Mouse (Mus musculus): Measurements from ENCODE around the gene Dkk3. TPM values are rescaled to one million over a fixed set of nuclear protein-coding genes. Genes with fewer than 3 reads are reported as not detected.
"Not testable (repeated sequence)": the region's sequence is repeated elsewhere in the genome, so short reads cannot be mapped to it uniquely, and the experiment has no call there.

Gene Dkk3
- polyA plus RNA-seq, 1 experiment from 2014 or later = 30.2 TPM

DNA sequence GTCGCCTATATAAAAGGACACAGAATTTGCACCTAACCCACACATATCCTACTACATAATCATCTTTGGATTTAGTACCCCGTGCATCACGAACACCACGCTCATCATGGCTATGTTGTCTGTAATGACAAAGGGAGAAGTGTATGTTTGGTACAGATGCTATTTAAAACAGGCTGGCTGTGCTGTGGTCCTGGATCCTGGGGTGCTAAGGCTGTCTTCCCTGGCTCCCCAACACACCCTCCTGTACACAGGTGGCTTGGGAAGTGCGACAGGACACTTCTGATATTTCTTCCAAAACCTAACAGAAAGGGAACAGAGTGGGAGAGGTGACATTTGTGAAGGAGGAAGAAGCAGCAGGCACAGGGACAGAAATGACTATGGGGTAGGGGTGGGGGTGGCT lies 35.2 kb downstream of the Dkk3 start:
- Histone ChIP-seq H3K9ac (no peak overlapping the region), H3K9me3 (replicated peaks) (no peaks in the 10 kb centered on the region), H3K36me3 (no peaks in the 10 kb centered on the region), H3K4me3 (no peak overlapping the region), H3K4me1 (peaks cover 13% of the 10 kb centered on the region), H3K27me3 (no peaks in the 10 kb centered on the region), H3K27ac (no peak overlapping the region), H3K4me2 (replicated peaks) (no peak overlapping the region)
- no peak for ATAC-seq (ENCODE audit: low FRiP score)
- WGBS = 91% methylated on average over 5 of the region's 5 CpGs

DNA sequence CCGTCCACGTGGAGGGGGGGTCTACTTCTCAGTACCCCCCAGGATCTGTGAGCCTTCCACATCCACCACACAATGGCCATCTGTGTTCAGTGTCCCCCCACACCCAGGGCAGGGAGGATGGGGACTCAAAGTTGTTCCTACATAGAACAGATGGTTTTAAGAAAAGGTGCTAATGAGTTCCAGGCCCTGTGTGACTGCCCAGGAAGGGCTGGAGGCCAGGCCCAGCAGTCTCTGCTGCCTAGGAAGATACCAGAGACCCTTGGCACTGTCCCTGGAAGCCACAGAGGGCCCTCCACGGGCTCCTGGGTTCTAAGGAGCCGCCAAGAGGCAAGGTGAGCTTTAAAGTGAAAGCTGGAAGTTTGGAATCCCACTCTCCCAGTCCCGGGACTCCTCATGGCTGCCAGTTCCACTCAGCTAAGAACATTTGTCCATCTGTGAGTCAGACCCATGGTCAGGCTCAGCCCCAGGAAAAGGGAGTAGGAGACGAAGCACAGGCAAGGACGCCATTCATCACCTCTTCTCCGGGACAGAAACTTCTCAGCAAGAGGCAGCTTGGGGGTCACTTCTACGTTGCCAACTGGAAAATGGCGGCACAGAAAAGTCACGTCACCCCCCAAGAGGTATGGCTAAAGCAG lies 36.9 kb downstream of the Dkk3 start:
- Histone ChIP-seq H3K4me3 (no peak overlapping the region), H3K4me1 (peaks cover 13% of the 10 kb centered on the region), H3K9me3 (replicated peaks) (no peaks in the 10 kb centered on the region), H3K27ac (no peak overlapping the region), H3K4me2 (replicated peaks) (no peak overlapping the region), H3K36me3 (no peaks in the 10 kb centered on the region), H3K9ac (no peak overlapping the region), H3K27me3 (no peaks in the 10 kb centered on the region)
- 78% methylated on average over 11 of the region's 11 CpGs for WGBS
- no peak for ATAC-seq (ENCODE audit: low FRiP score)

DNA sequence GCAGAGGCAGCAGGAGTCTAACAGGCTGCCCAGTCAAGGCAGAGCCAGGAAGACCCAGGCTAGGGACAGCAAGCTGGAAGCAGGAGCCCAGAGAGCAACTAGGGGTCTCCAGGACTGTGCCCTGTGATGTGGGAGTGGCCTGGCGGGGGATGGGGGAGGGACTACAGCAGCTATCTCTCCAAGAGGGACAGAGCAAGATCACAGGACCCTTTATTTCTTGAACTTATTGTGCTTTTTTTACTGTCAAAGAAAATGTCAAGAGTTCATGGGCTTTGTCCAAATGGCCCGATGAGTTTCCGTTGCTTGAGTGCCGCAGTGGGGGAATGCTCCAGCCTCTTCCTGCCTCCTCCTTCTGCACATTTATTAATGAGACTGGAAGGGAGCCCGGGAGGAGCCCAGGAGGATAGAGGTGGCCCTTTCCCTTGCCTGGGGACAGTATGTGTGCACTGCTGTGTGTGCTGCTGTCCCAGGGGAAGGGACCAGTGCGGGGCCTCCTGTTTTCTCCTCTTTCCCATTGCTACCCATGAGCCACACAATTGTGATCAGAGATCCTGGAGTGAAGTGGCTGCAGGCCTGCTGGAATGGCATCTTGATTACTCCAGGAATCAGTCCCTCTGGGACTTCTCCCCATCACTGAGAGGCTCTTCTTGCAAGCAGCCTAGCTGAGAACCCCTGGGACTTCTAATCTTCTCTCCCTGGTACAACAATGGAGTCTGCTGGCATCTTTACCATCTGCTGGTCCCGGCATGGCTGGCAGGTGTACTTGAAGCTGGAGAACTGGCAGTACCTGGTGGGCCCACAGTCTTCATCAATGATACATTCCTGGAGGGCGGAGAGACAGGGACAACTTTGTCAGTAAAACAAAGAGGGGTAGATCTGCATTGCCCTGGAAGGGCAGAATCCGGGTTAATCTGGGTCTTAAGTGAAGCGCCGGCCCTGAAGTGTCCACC lies 37.7 kb downstream of the Dkk3 start:
- H3K4me2 ChIP-seq (replicated peaks) = no peak overlapping the region
- no peak overlapping the region for H3K27ac ChIP-seq
- 70% methylated on average over 11 of the region's 11 CpGs for WGBS
- no peaks in the 10 kb centered on the region for H3K27me3 ChIP-seq
- H3K4me3 ChIP-seq = no peak overlapping the region
- no peak overlapping the region for H3K9ac ChIP-seq
- H3K36me3 ChIP-seq = no peaks in the 10 kb centered on the region
- H3K4me1 ChIP-seq = peaks cover 13% of the 10 kb centered on the region
- ATAC-seq (ENCODE audit: low FRiP score) = no peak
- no peaks in the 10 kb centered on the region for H3K9me3 ChIP-seq (replicated peaks)

DNA sequence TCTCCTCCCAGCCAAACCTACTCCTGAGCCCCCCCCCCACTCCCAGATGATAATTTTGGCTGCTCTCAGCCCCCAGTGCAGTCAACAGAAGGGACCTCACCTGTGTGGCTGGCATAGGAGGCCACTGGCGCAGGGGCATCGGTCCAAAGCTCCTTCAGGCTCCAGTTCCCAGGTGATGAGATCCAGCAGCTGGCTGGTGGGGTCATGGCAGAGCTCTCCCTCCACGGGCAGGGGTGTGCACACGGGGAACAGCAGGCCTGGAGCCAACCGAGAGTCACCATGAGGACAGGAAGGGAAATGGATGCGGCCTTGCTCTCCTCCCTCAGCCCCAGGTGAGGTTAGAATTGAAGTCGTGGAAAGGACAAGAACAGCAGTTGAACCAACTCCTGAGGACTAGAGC lies 39.6 kb downstream of the Dkk3 start:
- no peak for ATAC-seq (ENCODE audit: low FRiP score)
- 85% methylated on average over 7 of the region's 7 CpGs for WGBS
- H3K9me3 ChIP-seq (replicated peaks) = no peaks in the 10 kb centered on the region
- no peak overlapping the region for H3K27ac ChIP-seq
- 0 out of 2 replicates have a peak, but pooled peaks cover 2% of the 10 kb centered on the region for H3K36me3 ChIP-seq
- H3K27me3 ChIP-seq = no peaks in the 10 kb centered on the region
- peaks cover 13% of the 10 kb centered on the region for H3K4me1 ChIP-seq
- no peak overlapping the region for H3K4me2 ChIP-seq (replicated peaks)
- no peak overlapping the region for H3K4me3 ChIP-seq
- H3K9ac ChIP-seq = no peak overlapping the region

DNA sequence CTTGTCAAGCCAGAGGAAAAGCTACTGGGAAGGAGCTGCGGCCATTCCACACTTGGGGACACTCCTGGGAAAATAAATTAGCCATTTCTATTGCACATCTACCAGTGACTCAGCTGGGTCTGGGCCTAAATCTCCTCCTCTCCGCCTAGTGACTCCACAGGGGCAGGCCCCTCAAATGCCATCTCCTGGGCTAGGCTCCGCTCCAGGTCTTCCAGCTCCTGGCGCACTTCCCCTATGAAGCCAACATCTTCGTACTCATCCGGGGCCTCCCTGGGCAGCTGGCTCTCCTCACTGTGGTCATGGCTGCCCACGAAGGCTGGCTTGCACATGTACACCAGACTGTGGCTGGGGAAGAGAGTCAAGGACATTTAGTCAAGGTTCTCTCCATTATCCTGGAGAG lies 40.8 kb downstream of the Dkk3 start:
- ATAC-seq (ENCODE audit: low FRiP score) = no peak
- Histone ChIP-seq H3K4me1 (peaks cover 13% of the 10 kb centered on the region), H3K4me3 (no peak overlapping the region)

DNA sequence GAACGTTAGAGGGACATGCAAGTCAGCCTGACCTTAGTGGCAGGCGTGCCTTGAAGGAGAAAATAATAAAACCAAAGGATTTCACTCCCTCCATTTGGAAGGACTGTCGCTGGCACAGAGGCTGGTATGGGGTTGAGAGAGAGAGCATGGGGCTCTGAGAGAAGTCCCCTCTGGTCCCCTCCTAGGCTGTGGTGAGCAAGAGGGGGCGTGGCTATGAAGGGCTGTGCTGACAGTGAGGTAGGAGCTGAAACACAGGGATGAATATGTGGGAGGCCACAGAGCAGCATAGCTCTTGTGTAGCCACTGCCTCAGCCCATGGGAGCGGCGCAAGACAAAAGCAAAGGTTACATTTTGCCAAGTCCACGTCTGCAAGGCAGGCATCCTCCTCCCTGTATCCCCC lies 41.4 kb downstream of the Dkk3 start:
- no peak for ATAC-seq (ENCODE audit: low FRiP score)
- peaks cover 14% of the 10 kb centered on the region; the same call in 1 of the 2 replicates for H3K36me3 ChIP-seq
- H3K27ac ChIP-seq = no peak overlapping the region
- WGBS = 87% methylated on average over 7 of the region's 7 CpGs
- peaks cover 13% of the 10 kb centered on the region for H3K4me1 ChIP-seq
- no peaks in the 10 kb centered on the region for H3K9me3 ChIP-seq (replicated peaks)
- H3K9ac ChIP-seq = no peak overlapping the region
- H3K4me2 ChIP-seq (replicated peaks) = no peak overlapping the region
- no peak overlapping the region for H3K4me3 ChIP-seq
- no peaks in the 10 kb centered on the region for H3K27me3 ChIP-seq

More for the DNA sequence above, 40.8 kb downstream of the Dkk3 start:
- Histone ChIP-seq H3K9ac (no peak overlapping the region), H3K27ac (no peak overlapping the region), H3K27me3 (no peaks in the 10 kb centered on the region), H3K9me3 (replicated peaks) (no peaks in the 10 kb centered on the region), H3K36me3 (0 out of 2 replicates have a peak, but pooled peaks cover 9% of the 10 kb centered on the region), H3K4me2 (replicated peaks) (no peak overlapping the region)
- 91% methylated on average over 7 of the region's 7 CpGs for WGBS

DNA sequence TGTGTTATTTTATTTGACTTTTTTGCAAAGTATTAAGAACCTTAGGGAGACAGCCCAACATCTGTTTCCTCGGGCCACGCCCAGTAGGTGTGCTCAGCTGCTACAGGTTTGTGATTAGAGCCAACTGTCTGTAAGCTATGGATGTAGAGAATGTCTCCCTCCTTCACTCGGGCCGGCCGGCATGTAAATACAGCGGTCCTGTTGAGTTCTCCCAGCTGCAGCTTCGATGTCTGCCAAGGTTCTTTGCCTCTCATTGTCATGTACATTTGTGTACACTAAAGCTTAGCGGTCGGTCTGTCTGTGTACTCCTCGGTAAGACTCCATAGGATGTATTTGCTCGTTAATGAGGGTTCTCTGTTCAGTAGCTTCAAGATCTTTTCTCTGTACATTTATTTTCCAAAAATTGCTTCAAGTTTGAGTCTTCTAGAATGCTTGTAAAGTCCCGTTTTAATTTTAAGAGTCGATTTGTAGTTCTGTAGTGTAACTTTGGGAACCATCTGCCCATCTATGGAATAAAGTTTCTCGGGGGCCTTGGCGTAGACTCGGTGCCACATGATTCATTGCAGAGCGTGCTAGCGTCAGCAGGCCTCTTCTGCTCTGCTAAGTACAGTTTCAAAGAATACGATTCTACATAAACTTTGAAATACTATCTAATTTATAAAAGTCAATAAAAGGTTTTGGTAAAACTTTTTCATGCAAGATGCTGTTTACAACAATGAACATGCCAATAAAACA lies 48.1 kb downstream of the Dkk3 start:
- Histone ChIP-seq H3K4me1 (no peaks in the 10 kb centered on the region), H3K27ac (no peak overlapping the region), H3K36me3 (peaks cover 72% of the 10 kb centered on the region), H3K9me3 (replicated peaks) (no peaks in the 10 kb centered on the region), H3K9ac (no peak overlapping the region), H3K4me2 (replicated peaks) (no peak overlapping the region), H3K4me3 (no peak overlapping the region), H3K27me3 (no peaks in the 10 kb centered on the region)
- 92% methylated on average over 19 of the region's 19 CpGs for WGBS
- ATAC-seq (ENCODE audit: low FRiP score) = no peak

DNA sequence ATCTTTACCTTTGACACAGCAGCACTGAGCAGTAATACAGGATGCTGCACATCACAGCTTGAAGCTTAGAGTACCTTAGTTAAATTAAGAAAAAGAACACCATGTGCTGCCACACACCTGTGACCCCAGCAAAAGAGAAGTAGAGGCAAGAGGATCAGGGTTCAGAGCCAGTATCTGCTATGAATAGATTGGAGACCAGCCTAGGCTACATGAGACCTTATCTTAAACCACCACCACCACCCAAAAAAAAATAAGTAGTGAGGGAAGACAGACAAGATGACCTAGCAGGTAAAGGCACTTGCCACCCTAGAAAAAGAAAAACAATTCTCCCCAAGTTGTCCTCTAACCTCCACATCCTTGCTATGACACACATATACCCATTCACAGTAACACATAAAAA lies 50.1 kb downstream of the Dkk3 start:
- Histone ChIP-seq H3K9ac (no peak overlapping the region), H3K27me3 (no peaks in the 10 kb centered on the region)
- no peak for ATAC-seq (ENCODE audit: low FRiP score)

DNA sequence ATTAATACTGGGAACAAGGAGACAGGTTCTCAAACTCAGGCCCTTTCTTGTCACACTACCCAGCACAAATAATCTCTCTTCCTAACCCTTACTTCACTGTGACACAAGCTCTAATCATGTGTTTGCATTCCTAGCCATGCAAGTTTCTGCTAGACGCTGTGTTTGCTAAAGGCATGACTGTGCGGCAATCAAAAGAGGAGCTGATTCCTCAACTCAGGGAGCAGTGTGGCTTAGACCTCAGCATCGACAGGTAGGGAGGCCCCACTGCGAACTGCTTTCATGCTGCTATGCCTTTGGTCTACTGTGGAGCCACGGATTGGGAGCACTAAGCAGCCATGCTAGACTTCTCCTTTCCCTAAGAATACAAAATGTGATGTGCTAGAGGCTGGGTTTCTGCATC lies 55.0 kb downstream of the Dkk3 start:
- Histone ChIP-seq H3K27me3 (no peaks in the 10 kb centered on the region), H3K27ac (no peak overlapping the region), H3K36me3 (peaks cover 81% of the 10 kb centered on the region), H3K4me2 (replicated peaks) (no peak overlapping the region), H3K4me3 (no peak overlapping the region), H3K9me3 (replicated peaks) (no peaks in the 10 kb centered on the region), H3K4me1 (no peaks in the 10 kb centered on the region), H3K9ac (no peak overlapping the region)
- no peak for ATAC-seq (ENCODE audit: low FRiP score)
- WGBS = 91% methylated on average over 5 of the region's 5 CpGs

More for the DNA sequence above, 50.1 kb downstream of the Dkk3 start:
- Histone ChIP-seq H3K9me3 (replicated peaks) (no peaks in the 10 kb centered on the region), H3K27ac (no peak overlapping the region), H3K4me1 (no peaks in the 10 kb centered on the region), H3K4me2 (replicated peaks) (no peak overlapping the region), H3K4me3 (no peak overlapping the region), H3K36me3 (peaks cover 83% of the 10 kb centered on the region)

DNA sequence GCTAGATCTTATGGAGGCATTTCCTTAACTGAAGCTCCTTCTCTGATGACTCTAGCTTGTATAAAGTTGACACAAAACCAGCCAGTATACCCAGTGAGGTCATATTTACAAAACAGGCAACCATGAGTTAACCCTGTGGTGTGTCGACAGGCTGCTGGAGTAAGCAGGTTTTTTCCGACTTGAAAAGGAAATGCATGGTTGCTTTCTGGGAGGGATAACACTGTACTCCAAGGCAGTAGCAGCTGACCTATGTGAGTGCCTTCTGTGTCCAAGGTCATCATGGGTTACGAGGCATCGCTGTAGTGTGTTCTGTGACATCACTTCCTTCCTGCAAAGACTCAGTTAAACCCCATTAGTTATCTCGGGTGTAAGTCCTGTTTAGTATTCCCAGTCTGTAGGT lies 55.9 kb downstream of the Dkk3 start:
- WGBS = 85% methylated on average over 5 of the region's 5 CpGs
- no peaks in the 10 kb centered on the region for H3K4me1 ChIP-seq
- no peak overlapping the region for H3K27ac ChIP-seq
- peaks cover 83% of the 10 kb centered on the region for H3K36me3 ChIP-seq
- H3K27me3 ChIP-seq = no peaks in the 10 kb centered on the region
- no peak overlapping the region for H3K4me3 ChIP-seq
- H3K9ac ChIP-seq = no peak overlapping the region
- H3K9me3 ChIP-seq (replicated peaks) = no peaks in the 10 kb centered on the region
- ATAC-seq (ENCODE audit: low FRiP score) = no peak
- no peak overlapping the region for H3K4me2 ChIP-seq (replicated peaks)

DNA sequence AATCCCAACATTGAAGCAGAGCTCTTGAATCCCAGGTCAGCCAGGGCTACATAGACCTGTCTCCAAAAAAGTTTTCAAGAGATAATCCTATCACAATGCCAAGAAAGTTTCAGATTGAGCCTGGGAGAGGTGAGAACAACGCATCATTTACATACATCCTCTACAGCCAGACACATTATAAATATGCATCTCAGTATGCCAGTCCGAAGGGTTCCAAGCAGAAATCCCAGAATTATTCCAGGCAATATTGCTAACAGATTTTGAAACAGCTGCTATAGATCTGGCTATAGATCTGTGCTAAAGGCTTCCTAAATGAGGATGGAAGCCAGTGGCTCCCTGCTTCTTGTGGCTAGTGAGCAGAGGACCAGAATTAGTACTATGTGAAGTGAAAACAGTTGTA lies 58.0 kb downstream of the Dkk3 start:
- no peak for ATAC-seq (ENCODE audit: low FRiP score)
- Histone ChIP-seq H3K9me3 (replicated peaks) (no peaks in the 10 kb centered on the region), H3K9ac (no peak overlapping the region), H3K27me3 (no peaks in the 10 kb centered on the region), H3K4me2 (replicated peaks) (no peak overlapping the region), H3K36me3 (peaks cover 72% of the 10 kb centered on the region), H3K27ac (no peak overlapping the region), H3K4me1 (no peaks in the 10 kb centered on the region), H3K4me3 (no peak overlapping the region)
- WGBS = 96% methylated on average over 2 of the region's 2 CpGs

DNA sequence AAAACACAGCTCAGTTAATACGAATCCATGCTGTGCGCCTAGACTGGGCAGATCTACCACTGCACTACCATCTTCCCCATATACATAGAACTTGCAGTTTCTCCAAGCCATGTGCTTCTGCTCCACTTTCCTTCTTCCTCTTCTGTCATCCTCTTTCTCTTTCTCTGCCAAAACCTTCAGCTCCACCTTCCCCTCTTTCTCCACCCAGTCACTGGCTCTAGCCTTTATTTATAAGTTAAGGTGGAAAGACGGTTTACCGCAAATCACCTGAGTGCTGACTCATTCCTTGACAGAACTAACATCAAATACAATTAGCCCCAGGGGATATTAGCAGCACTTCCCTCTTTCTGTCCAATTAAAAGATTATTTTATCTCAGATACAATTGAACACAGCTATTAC lies 63.9 kb downstream of the Dkk3 start:
- ATAC-seq (ENCODE audit: low FRiP score); H3K9ac ChIP-seq; H3K4me1 ChIP-seq; H3K27ac ChIP-seq; H3K4me3 ChIP-seq; H3K27me3 ChIP-seq; H3K9me3 ChIP-seq (replicated peaks); H3K4me2 ChIP-seq (replicated peaks): not testable (repeated sequence)
- peaks cover 72% of the 10 kb centered on the region for H3K36me3 ChIP-seq
- 95% methylated on average over 4 of the region's 4 CpGs for WGBS

Measured in hindbrain, embryonic 12.5 days (tissue).